Mouse (Mus musculus): Measurements from ENCODE around the gene Adamts2.

DNA sequence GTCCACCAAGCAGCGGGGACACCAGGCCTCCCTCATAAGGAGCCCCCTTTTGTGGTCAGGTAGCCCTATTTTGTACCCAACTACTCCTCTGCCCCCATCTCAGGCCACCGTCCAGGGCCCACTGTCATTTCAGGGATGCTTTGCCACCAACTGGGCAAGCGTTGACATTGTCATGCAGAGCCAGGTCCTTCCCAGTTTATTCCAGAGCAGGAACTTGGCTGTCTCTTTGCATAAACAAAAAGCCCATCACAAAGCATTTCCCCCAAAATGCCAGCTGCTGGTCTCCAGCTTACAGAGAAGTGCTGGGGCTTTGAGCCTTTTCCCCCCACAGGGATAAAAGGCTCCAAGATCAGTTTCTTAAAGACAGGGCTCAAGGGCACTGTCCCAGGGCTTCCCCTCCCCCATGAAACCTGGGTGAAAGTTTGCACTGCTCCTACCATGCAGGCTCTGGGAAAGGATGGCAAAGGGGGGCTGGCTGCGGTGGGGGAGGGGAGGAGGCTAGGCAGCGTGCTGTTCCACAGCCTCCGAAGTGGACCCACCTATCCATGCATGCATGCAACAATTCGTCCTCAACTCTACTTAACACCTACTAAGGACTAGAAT lies 149.2 kb downstream of the Adamts2 start:
- TF ChIP-seq SMC3 (IDR thresholded peaks at IDR 0.05; ENCODE audit: low read depth, low read length) = no peak
- TF ChIP-seq POLR2A (IDR thresholded peaks at IDR 0.05; ENCODE audit: low read depth, low read length) = no peak
- TF ChIP-seq MEF2A (IDR thresholded peaks at IDR 0.05; ENCODE audit: borderline replicate concordance, low read depth, low read length) = no peak
- TF ChIP-seq CTCF (conservative IDR thresholded peaks at IDR 0.05 in 1 of 2, IDR thresholded peaks at IDR 0.05 in 1 of 2; ENCODE audit: low read depth in 2 of 2, low read length in 2 of 2) = no peak
- TF ChIP-seq EP300 (IDR thresholded peaks at IDR 0.05; ENCODE audit: low read length) = no peak
- no peak for TF ChIP-seq CHD2 (IDR thresholded peaks at IDR 0.05; ENCODE audit: low read length)
- no peak for TF ChIP-seq MAFK (IDR thresholded peaks at IDR 0.05; ENCODE audit: insufficient replicate concordance, low read length)
- no peak for TF ChIP-seq CHD1 (IDR thresholded peaks at IDR 0.05; ENCODE audit: low read depth, low read length)
- TF ChIP-seq ETS1 (conservative IDR thresholded peaks at IDR 0.05; ENCODE audit: low read depth, low read length) = no peak

All from CH12.LX (cell line).